Mouse (Mus musculus) forebrain, embryonic 13.5 days (tissue): Measurements from ENCODE around the gene Bdkrb1. TPM values are rescaled to one million over a fixed set of nuclear protein-coding genes. Genes with fewer than 3 reads are reported as not detected.

ENCODE experiments used
- ATAC-seq: fragments of 200-750 bp; cut with Nextera tagmentation; 2 replicates; pipeline ENCODE4 v1.8.0; 2017
- H3K27ac ChIP-seq: fragments of 300-500 bp; sonication (generic); 2 replicates; pipeline ENCODE4 v1.5.1; 2015; ENCODE audit warnings: inconsistent platforms, mild to moderate bottlenecking, moderate library complexity
- H3K27me3 ChIP-seq: fragments of 300-500 bp; sonication (generic); 2 replicates; pipeline ENCODE4 v1.6.1; 2015; ENCODE audit warnings: mild to moderate bottlenecking, inconsistent platforms
- H3K36me3 ChIP-seq: fragments of 300-500 bp; sonication (generic); 2 replicates; pipeline ENCODE4 v1.6.1; 2015; ENCODE audit warnings: mild to moderate bottlenecking, inconsistent platforms; ENCODE audit not compliant: poor library complexity, severe bottlenecking
- H3K4me1 ChIP-seq: fragments of 300-500 bp; sonication (generic); 2 replicates; pipeline ENCODE4 v1.6.1; 2015; ENCODE audit warnings: inconsistent platforms
- H3K4me2 ChIP-seq: fragments of 300-500 bp; sonication (generic); 2 replicates; pipeline ENCODE4 v1.6.1; 2015; ENCODE audit warnings: inconsistent platforms, mild to moderate bottlenecking, moderate library complexity
- H3K4me3 ChIP-seq: fragments of 300-500 bp; sonication (generic); 2 replicates; pipeline ENCODE4 v1.5.1; 2015; ENCODE audit warnings: mild to moderate bottlenecking, inconsistent platforms
- H3K9ac ChIP-seq: fragments of 300-500 bp; sonication (generic); 2 replicates; pipeline ENCODE4 v1.6.1; 2015; ENCODE audit warnings: mild to moderate bottlenecking, inconsistent platforms
- H3K9me3 ChIP-seq: fragments of 300-500 bp; sonication (generic); replicated peaks from 2 replicates; pipeline ENCODE4 v1.6.1; 2016; ENCODE audit warnings: inconsistent platforms
- WGBS: fragments of 180-500 bp; shearing (Covaris S2); methylation state at CpG from one replicate; pipeline ENCODE4 v1.1.7; 2015; 5-methylcytosine and 5-hydroxymethylcytosine counted together
- polyA plus RNA-seq: library from polyadenylated mRNA; unstranded; fragments of >200 nt; fragmentation: Nextera tagmentation; extraction: Ambion mirVana; gene quantifications from 2 replicates; pipeline ENCODE4 v1.2.1, GENCODE M21; 2015

The Bdkrb1 gene
- polyA plus RNA-seq, 1 experiment from 2014 or later: not detected

GRCm38 (mm10) chr12:105601586-105601985, 1.3 kb upstream of the Bdkrb1 start:
- no peaks in the 10 kb centered on the region for H3K9me3 ChIP-seq
- H3K9ac ChIP-seq: no peak overlapping the region
- 40% methylated on average over 6 of the region's 6 CpGs for WGBS
- H3K4me2 ChIP-seq: no peak overlapping the region
- no peak overlapping the region; the same call in 1 of the 2 replicates for H3K27ac ChIP-seq
- H3K4me3 ChIP-seq: no peak overlapping the region
- H3K4me1 ChIP-seq: peaks cover 7% of the 10 kb centered on the region
- H3K27me3 ChIP-seq: no peaks in the 10 kb centered on the region
- H3K36me3 ChIP-seq: no peaks in the 10 kb centered on the region
- no peak for ATAC-seq

GRCm38 (mm10) chr12:105603904-105604303, 1.0 kb downstream of the Bdkrb1 start:
- H3K4me2 ChIP-seq: no peak overlapping the region
- H3K27ac ChIP-seq: no peak overlapping the region
- no peaks in the 10 kb centered on the region for H3K27me3 ChIP-seq
- H3K4me3 ChIP-seq: no peak overlapping the region
- H3K36me3 ChIP-seq: no peaks in the 10 kb centered on the region
- no peaks in the 10 kb centered on the region for H3K9me3 ChIP-seq
- H3K9ac ChIP-seq: no peak overlapping the region
- H3K4me1 ChIP-seq: peaks cover 7% of the 10 kb centered on the region
- ATAC-seq: no peak
- 95% methylated on average over 11 of the region's 11 CpGs for WGBS

GRCm38 (mm10) chr12:105605212-105605611, 2.3 kb downstream of the Bdkrb1 start:
- Histone ChIP-seq H3K36me3 (no peaks in the 10 kb centered on the region), H3K27ac (no peak overlapping the region), H3K9me3 (no peaks in the 10 kb centered on the region), H3K4me3 (no peak overlapping the region), H3K4me1 (peaks cover 7% of the 10 kb centered on the region), H3K4me2 (no peak overlapping the region), H3K27me3 (no peaks in the 10 kb centered on the region), H3K9ac (no peak overlapping the region)
- WGBS: 6% methylated on average over 8 of the region's 8 CpGs
- no peak for ATAC-seq

GRCm38 (mm10) chr12:105606881-105607280, 4.0 kb downstream of the Bdkrb1 start:
- no peak for ATAC-seq
- WGBS: 83% methylated on average over 4 of the region's 4 CpGs

GRCm38 (mm10) chr12:105611045-105611444, 8.2 kb downstream of the Bdkrb1 start:
- no peaks in the 10 kb centered on the region for H3K27me3 ChIP-seq
- no peak overlapping the region for H3K27ac ChIP-seq
- H3K4me1 ChIP-seq: no peaks in the 10 kb centered on the region
- no peak overlapping the region for H3K4me3 ChIP-seq
- H3K9me3 ChIP-seq: no peaks in the 10 kb centered on the region
- no peak overlapping the region for H3K9ac ChIP-seq
- 93% methylated on average over 2 of the region's 2 CpGs for WGBS
- peaks cover 12% of the 10 kb centered on the region for H3K36me3 ChIP-seq
- ATAC-seq: no peak
- no peak overlapping the region for H3K4me2 ChIP-seq

More at GRCm38 (mm10) chr12:105606881-105607280, 4.0 kb downstream of the Bdkrb1 start:
- no peaks in the 10 kb centered on the region for H3K4me1 ChIP-seq
- no peak overlapping the region for H3K4me2 ChIP-seq
- no peak overlapping the region for H3K9ac ChIP-seq
- H3K27me3 ChIP-seq: no peaks in the 10 kb centered on the region
- H3K36me3 ChIP-seq: no peaks in the 10 kb centered on the region
- no peak overlapping the region for H3K27ac ChIP-seq
- H3K9me3 ChIP-seq: no peaks in the 10 kb centered on the region
- H3K4me3 ChIP-seq: no peak overlapping the region

- Histone ChIP-seq H3K4me2 (no peak overlapping the region), H3K36me3 (peaks cover 19% of the 10 kb centered on the region), H3K9me3 (no peaks in the 10 kb centered on the region), H3K27me3 (no peaks in the 10 kb centered on the region), H3K4me1 (no peaks in the 10 kb centered on the region), H3K9ac (no peak overlapping the region), H3K4me3 (no peak overlapping the region), H3K27ac (no peak overlapping the region)
- 18% methylated on average over 7 of the region's 7 CpGs for WGBS
- 0 out of 2 replicates have a peak, but pooled peaks have one; percentile 48 for ATAC-seq
These were observed 8.9 kb downstream of the Bdkrb1 start for GRCm38 (mm10) chr12:105611748-105612147.

GRCm38 (mm10) chr12:105613559-105613958, 10.7 kb downstream of the Bdkrb1 start:
- H3K27ac ChIP-seq: no peak overlapping the region
- no peaks in the 10 kb centered on the region for H3K9me3 ChIP-seq
- no peak overlapping the region for H3K9ac ChIP-seq
- H3K4me1 ChIP-seq: no peaks in the 10 kb centered on the region
- no peak overlapping the region for H3K4me2 ChIP-seq
- H3K27me3 ChIP-seq: no peaks in the 10 kb centered on the region
- 86% methylated on average over 10 of the region's 10 CpGs for whole genome bisulfite sequencing
- H3K36me3 ChIP-seq: peaks cover 37% of the 10 kb centered on the region
- no peak for ATAC-seq
- H3K4me3 ChIP-seq: no peak overlapping the region

- Histone ChIP-seq H3K27ac (no peak overlapping the region), H3K36me3 (peaks cover 79% of the 10 kb centered on the region), H3K4me3 (no peak overlapping the region), H3K9ac (no peak overlapping the region), H3K9me3 (no peaks in the 10 kb centered on the region), H3K27me3 (no peaks in the 10 kb centered on the region), H3K4me2 (no peak overlapping the region), H3K4me1 (no peaks in the 10 kb centered on the region)
- ATAC-seq: no peak
- 96% methylated on average over 7 of the region's 7 CpGs for whole genome bisulfite sequencing
These were observed 19.2 kb downstream of the Bdkrb1 start for GRCm38 (mm10) chr12:105622048-105622447.

- H3K4me2 ChIP-seq: no peak overlapping the region
- H3K27me3 ChIP-seq: no peaks in the 10 kb centered on the region
- H3K4me1 ChIP-seq: no peaks in the 10 kb centered on the region
- H3K36me3 ChIP-seq: peaks cover 78% of the 10 kb centered on the region
- H3K9me3 ChIP-seq: no peaks in the 10 kb centered on the region
- H3K9ac ChIP-seq: no peak overlapping the region
- 56% methylated on average over 12 of the region's 12 CpGs for WGBS
- no peak overlapping the region for H3K4me3 ChIP-seq
- H3K27ac ChIP-seq: no peak overlapping the region
- no peak for ATAC-seq
These were observed 20.2 kb downstream of the Bdkrb1 start for GRCm38 (mm10) chr12:105622981-105623539.

GRCm38 (mm10) chr12:105625798-105626197, 22.9 kb downstream of the Bdkrb1 start:
- WGBS: 84% methylated on average over 7 of the region's 7 CpGs
- Histone ChIP-seq H3K4me2 (no peak overlapping the region), H3K9me3 (no peaks in the 10 kb centered on the region)

GRCm38 (mm10) chr12:105634374-105635067, 31.6 kb downstream of the Bdkrb1 start:
- WGBS: 94% methylated on average over 13 of the region's 13 CpGs

More at GRCm38 (mm10) chr12:105625798-105626197, 22.9 kb downstream of the Bdkrb1 start:
- Histone ChIP-seq H3K27ac (no peak overlapping the region), H3K36me3 (peaks cover 63% of the 10 kb centered on the region), H3K4me3 (no peak overlapping the region), H3K4me1 (no peaks in the 10 kb centered on the region), H3K27me3 (no peaks in the 10 kb centered on the region), H3K9ac (no peak overlapping the region)
- ATAC-seq: no peak

GRCm38 (mm10) chr12:105636551-105636950, 33.7 kb downstream of the Bdkrb1 start:
- H3K9ac ChIP-seq: no peak overlapping the region
- no peak overlapping the region for H3K4me2 ChIP-seq
- H3K27ac ChIP-seq: no peak overlapping the region
- WGBS: 87% methylated on average over 9 of the region's 9 CpGs
- ATAC-seq: no peak
- H3K36me3 ChIP-seq: peaks cover 94% of the 10 kb centered on the region
- no peak overlapping the region for H3K4me3 ChIP-seq
- H3K4me1 ChIP-seq: no peaks in the 10 kb centered on the region
- no peaks in the 10 kb centered on the region for H3K9me3 ChIP-seq
- H3K27me3 ChIP-seq: no peaks in the 10 kb centered on the region

More at GRCm38 (mm10) chr12:105634374-105635067, 31.6 kb downstream of the Bdkrb1 start:
- Histone ChIP-seq H3K27me3 (no peaks in the 10 kb centered on the region), H3K4me1 (no peaks in the 10 kb centered on the region), H3K9ac (no peak overlapping the region), H3K36me3 (peaks cover 77% of the 10 kb centered on the region), H3K9me3 (no peaks in the 10 kb centered on the region), H3K4me2 (no peak overlapping the region), H3K27ac (no peak overlapping the region), H3K4me3 (no peak overlapping the region)
- ATAC-seq: no peak
